Mouse (Mus musculus) left cerebral cortex, adult 8-10 months (tissue): Measurements from ENCODE around the gene Bcas3. TPM values are rescaled to one million over a fixed set of nuclear protein-coding genes. Genes with fewer than 3 reads are reported as not detected.
A peak's percentile ranks its signal among the peaks of the same experiment; 100 is the strongest.
"Not testable (repeated sequence)": the region's sequence is repeated elsewhere in the genome, so short reads cannot be mapped to it uniquely, and the experiment has no call there.

ENCODE experiments used
- DNase-seq, 2 experiments: peaks; one replicate each; pipeline ENCODE4 v3.0.0; 2022; ENCODE audit warnings: low spot score in 2 of 2
- total RNA-seq, 4 experiments: library from RNA; stranded (reverse); gene quantifications; 2 replicates each; pipeline ENCODE4 v1.2.4; 2022

Gene Bcas3
- total RNA-seq, 4 experiments from 2014 or later = 67.2 to 79.7 (median 75.7) TPM

- DNase-seq = no peak
Measured at GRCm38 (mm10) chr11:85482737-85483467, 129.9 kb downstream of the Bcas3 start.

- DNase-seq = no peak
Measured at GRCm38 (mm10) chr11:85485197-85485940, 132.4 kb downstream of the Bcas3 start.

GRCm38 (mm10) chr11:85487501-85487900 lies 134.5 kb downstream of the Bcas3 start:
- DNase-seq = no peak

- DNase-seq = peak; percentile 31 to 63
Measured at GRCm38 (mm10) chr11:85492231-85492630, 139.3 kb downstream of the Bcas3 start.

GRCm38 (mm10) chr11:85492666-85493065 lies 139.7 kb downstream of the Bcas3 start:
- DNase-seq = no peak

- no peak for DNase-seq
Measured at GRCm38 (mm10) chr11:85499561-85499960, 146.6 kb downstream of the Bcas3 start.

GRCm38 (mm10) chr11:85502031-85502430 lies 149.1 kb downstream of the Bcas3 start:
- DNase-seq = no peak

GRCm38 (mm10) chr11:85504812-85505211 lies 151.8 kb downstream of the Bcas3 start:
- DNase-seq = not testable (repeated sequence)

- DNase-seq = no peak
Measured at GRCm38 (mm10) chr11:85505811-85506210, 152.8 kb downstream of the Bcas3 start.

- DNase-seq = no peak
Measured at GRCm38 (mm10) chr11:85509334-85509733, 156.4 kb downstream of the Bcas3 start.

- DNase-seq = no peak
Measured at GRCm38 (mm10) chr11:85511270-85511904, 158.4 kb downstream of the Bcas3 start.

GRCm38 (mm10) chr11:85516724-85517123 lies 163.8 kb downstream of the Bcas3 start:
- no peak for DNase-seq

GRCm38 (mm10) chr11:85518025-85518756 lies 165.2 kb downstream of the Bcas3 start:
- no peak for DNase-seq

- DNase-seq = no peak
Measured at GRCm38 (mm10) chr11:85520236-85520635, 167.3 kb downstream of the Bcas3 start.

- no peak for DNase-seq
Measured at GRCm38 (mm10) chr11:85520996-85521395, 168.0 kb downstream of the Bcas3 start.

- no peak for DNase-seq
Measured at GRCm38 (mm10) chr11:85523646-85524045, 170.7 kb downstream of the Bcas3 start.

- DNase-seq = peak; percentile 49 to 58
Measured at GRCm38 (mm10) chr11:85524186-85524585, 171.2 kb downstream of the Bcas3 start.

GRCm38 (mm10) chr11:85524841-85525500 lies 172.0 kb downstream of the Bcas3 start:
- DNase-seq = peak in 1 of 2 experiments; percentile 22

- no peak for DNase-seq
Measured at GRCm38 (mm10) chr11:85525501-85525885, 172.5 kb downstream of the Bcas3 start.

GRCm38 (mm10) chr11:85525979-85526775 lies 173.2 kb downstream of the Bcas3 start:
- no peak for DNase-seq
